Mouse (Mus musculus): ENCODE results near the gene Pax5. TPM values are rescaled to one million over a fixed set of nuclear protein-coding genes. Genes with fewer than 3 reads are reported as not detected.

Pax5 gene
- polyA plus RNA-seq, 2 experiments = 0.05 TPM; not detected in 1

- WGBS = 19% methylated on average over 10 of the region's 10 CpGs
- TF ChIP-seq POLR2A (IDR thresholded peaks at IDR 0.05; ENCODE audit: borderline replicate concordance, extremely low read depth, insufficient read depth, insufficient read length) = no peak
- H3K36me3 ChIP-seq (ENCODE audit: control insufficient read depth, insufficient read depth, low read length) = no peaks in the 10 kb centered on the region
- no peak for ATAC-seq (ENCODE audit: low FRiP score, low read depth)
- H3K4me3 ChIP-seq (replicated peaks; ENCODE audit: low read length) = peak overlapping the region; percentile 54
- no peaks in the 10 kb centered on the region for H3K9me3 ChIP-seq (ENCODE audit: control insufficient read depth, low read length)
- H3K9ac ChIP-seq (ENCODE audit: low read depth, low read length, severe bottlenecking) = no peak overlapping the region
- no peaks in the 10 kb centered on the region for H3K4me1 ChIP-seq (ENCODE audit: control insufficient read depth, insufficient read depth, low read length)
- no peak for DNase-seq (ENCODE audit: low spot score)
- peaks cover 57% of the 10 kb centered on the region for H3K27me3 ChIP-seq (ENCODE audit: control insufficient read depth, insufficient read depth, low read length)
- no peak overlapping the region for H3K27ac ChIP-seq (replicated peaks; ENCODE audit: low read depth, low read length)
- peak overlapping the region; percentile 91 for H3K4me2 ChIP-seq (replicated peaks; ENCODE audit: low read depth, low read length, severe bottlenecking)
These were observed 46.8 kb downstream of the Pax5 start for GRCm38 (mm10) chr4:44663489-44663888.

- Histone ChIP-seq H3K4me2 (replicated peaks; ENCODE audit: low read depth, low read length, severe bottlenecking) (no peak overlapping the region), H3K9me3 (ENCODE audit: control insufficient read depth, low read length) (no peaks in the 10 kb centered on the region), H3K9ac (ENCODE audit: low read depth, low read length, severe bottlenecking) (no peak overlapping the region), H3K4me1 (ENCODE audit: control insufficient read depth, insufficient read depth, low read length) (no peaks in the 10 kb centered on the region), H3K27me3 (ENCODE audit: control insufficient read depth, insufficient read depth, low read length) (no peaks in the 10 kb centered on the region), H3K4me3 (replicated peaks; ENCODE audit: low read length) (no peak overlapping the region), H3K36me3 (ENCODE audit: control insufficient read depth, insufficient read depth, low read length) (no peaks in the 10 kb centered on the region), H3K27ac (replicated peaks; ENCODE audit: low read depth, low read length) (no peak overlapping the region)
- no peak for TF ChIP-seq POLR2A (IDR thresholded peaks at IDR 0.05; ENCODE audit: borderline replicate concordance, extremely low read depth, insufficient read depth, insufficient read length)
- ATAC-seq (ENCODE audit: low FRiP score, low read depth) (no peak), DNase-seq (ENCODE audit: low spot score) (no peak)
- WGBS = 76% methylated on average over 4 of the region's 4 CpGs
These were observed 65.1 kb downstream of the Pax5 start for GRCm38 (mm10) chr4:44645181-44645580.

GRCm38 (mm10) chr4:44641831-44642587 is 68.3 kb downstream of the Pax5 start:
- H3K4me3 ChIP-seq (replicated peaks; ENCODE audit: low read length) = no peak overlapping the region
- no peak for DNase-seq (ENCODE audit: low spot score)
- no peak for TF ChIP-seq POLR2A (IDR thresholded peaks at IDR 0.05; ENCODE audit: borderline replicate concordance, extremely low read depth, insufficient read depth, insufficient read length)
- H3K4me1 ChIP-seq (ENCODE audit: control insufficient read depth, insufficient read depth, low read length) = no peaks in the 10 kb centered on the region
- 23% methylated on average over 12 of the region's 12 CpGs for WGBS
- no peak for ATAC-seq (ENCODE audit: low FRiP score, low read depth)
- H3K27me3 ChIP-seq (ENCODE audit: control insufficient read depth, insufficient read depth, low read length) = no peaks in the 10 kb centered on the region
- H3K4me2 ChIP-seq (replicated peaks; ENCODE audit: low read depth, low read length, severe bottlenecking) = no peak overlapping the region
- H3K36me3 ChIP-seq (ENCODE audit: control insufficient read depth, insufficient read depth, low read length) = no peaks in the 10 kb centered on the region
- no peak overlapping the region for H3K27ac ChIP-seq (replicated peaks; ENCODE audit: low read depth, low read length)
- no peak overlapping the region for H3K9ac ChIP-seq (ENCODE audit: low read depth, low read length, severe bottlenecking)
- H3K9me3 ChIP-seq (ENCODE audit: control insufficient read depth, low read length) = no peaks in the 10 kb centered on the region

- H3K4me2 ChIP-seq (replicated peaks; ENCODE audit: low read depth, low read length, severe bottlenecking) = no peak overlapping the region
- H3K27ac ChIP-seq (replicated peaks; ENCODE audit: low read depth, low read length) = no peak overlapping the region
- 77% methylated on average over 3 of the region's 3 CpGs for WGBS
- H3K36me3 ChIP-seq (ENCODE audit: control insufficient read depth, insufficient read depth, low read length) = no peaks in the 10 kb centered on the region
- no peak for DNase-seq (ENCODE audit: low spot score)
- no peak for ATAC-seq (ENCODE audit: low FRiP score, low read depth)
- H3K27me3 ChIP-seq (ENCODE audit: control insufficient read depth, insufficient read depth, low read length) = no peaks in the 10 kb centered on the region
- H3K9ac ChIP-seq (ENCODE audit: low read depth, low read length, severe bottlenecking) = no peak overlapping the region
- no peaks in the 10 kb centered on the region for H3K9me3 ChIP-seq (ENCODE audit: control insufficient read depth, low read length)
- no peak for TF ChIP-seq POLR2A (IDR thresholded peaks at IDR 0.05; ENCODE audit: borderline replicate concordance, extremely low read depth, insufficient read depth, insufficient read length)
- no peak overlapping the region for H3K4me3 ChIP-seq (replicated peaks; ENCODE audit: low read length)
- no peaks in the 10 kb centered on the region for H3K4me1 ChIP-seq (ENCODE audit: control insufficient read depth, insufficient read depth, low read length)
These were observed 74.7 kb downstream of the Pax5 start for GRCm38 (mm10) chr4:44635618-44636017.

GRCm38 (mm10) chr4:44633694-44634524 is 76.4 kb downstream of the Pax5 start:
- no peaks in the 10 kb centered on the region for H3K4me1 ChIP-seq (ENCODE audit: control insufficient read depth, insufficient read depth, low read length)
- H3K4me3 ChIP-seq (replicated peaks; ENCODE audit: low read length) = no peak overlapping the region
- no peak overlapping the region for H3K4me2 ChIP-seq (replicated peaks; ENCODE audit: low read depth, low read length, severe bottlenecking)
- DNase-seq (ENCODE audit: low spot score) (peak; percentile 65), ATAC-seq (ENCODE audit: low FRiP score, low read depth) (peak; percentile 86)
- H3K9me3 ChIP-seq (ENCODE audit: control insufficient read depth, low read length) = no peaks in the 10 kb centered on the region
- H3K36me3 ChIP-seq (ENCODE audit: control insufficient read depth, insufficient read depth, low read length) = no peaks in the 10 kb centered on the region
- no peak overlapping the region for H3K27ac ChIP-seq (replicated peaks; ENCODE audit: low read depth, low read length)
- WGBS = 21% methylated on average over 12 of the region's 12 CpGs
- no peaks in the 10 kb centered on the region for H3K27me3 ChIP-seq (ENCODE audit: control insufficient read depth, insufficient read depth, low read length)
- H3K9ac ChIP-seq (ENCODE audit: low read depth, low read length, severe bottlenecking) = no peak overlapping the region
- no peak for TF ChIP-seq POLR2A (IDR thresholded peaks at IDR 0.05; ENCODE audit: borderline replicate concordance, extremely low read depth, insufficient read depth, insufficient read length)

Measured in limb, embryonic 14.5 days (tissue).